Mouse (Mus musculus): Measurements from ENCODE around the gene Lrrc74a.

The Lrrc74a gene

GRCm38 (mm10) chr12:86804308-86804700 is 70.1 kb downstream of the Lrrc74a start:
- no peak for DNase-seq (ENCODE audit: low spot score)

- no peak for DNase-seq (ENCODE audit: low spot score)
Observed at GRCm38 (mm10) chr12:86804857-86805256, 70.7 kb downstream of the Lrrc74a start.

- no peak for DNase-seq (ENCODE audit: low spot score)
Observed at GRCm38 (mm10) chr12:86805315-86805714, 71.1 kb downstream of the Lrrc74a start.

- no peak for DNase-seq (ENCODE audit: low spot score)
Observed at GRCm38 (mm10) chr12:86806031-86806922, 72.1 kb downstream of the Lrrc74a start.

GRCm38 (mm10) chr12:86806923-86807794 is 73.0 kb downstream of the Lrrc74a start:
- DNase-seq (ENCODE audit: low spot score): no peak

DNA sequence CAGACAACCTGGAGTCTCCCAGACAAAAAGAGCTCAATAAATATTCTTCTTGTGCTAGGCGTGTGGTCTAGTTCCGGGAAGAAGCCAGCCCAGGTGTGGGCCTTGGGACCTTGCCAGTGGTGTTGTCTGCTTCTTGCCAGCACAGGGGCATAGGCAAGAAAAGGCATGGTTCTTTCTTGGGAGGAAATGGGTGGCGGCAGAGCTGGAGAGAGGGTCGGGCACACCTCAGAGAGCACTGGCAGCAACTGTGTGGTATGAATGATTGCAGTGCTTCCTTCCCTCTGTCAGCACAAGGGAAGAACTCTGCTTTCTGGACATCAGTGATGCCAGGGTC is 73.6 kb downstream of the Lrrc74a start:
- no peak for DNase-seq (ENCODE audit: low spot score)

DNA sequence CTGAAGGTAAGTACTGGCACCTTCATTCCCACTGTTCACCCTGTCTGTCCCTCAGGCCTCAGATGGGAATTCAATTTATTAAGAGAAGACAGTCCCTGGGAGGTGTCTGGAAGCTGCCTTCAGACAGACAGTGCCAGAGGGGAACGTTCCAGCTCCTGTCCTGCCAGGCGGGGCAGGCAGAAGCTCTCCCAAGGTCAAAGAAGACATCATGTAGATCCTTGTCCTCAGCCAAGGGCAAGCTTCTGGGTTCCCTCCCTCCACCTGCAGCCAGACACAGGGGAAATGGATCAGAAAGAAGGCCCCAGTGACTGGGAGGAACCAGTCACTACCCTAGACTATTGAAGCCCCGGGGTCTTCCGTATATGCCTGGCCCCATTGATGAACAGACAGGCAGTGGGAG is 74.7 kb downstream of the Lrrc74a start:
- no peak for DNase-seq (ENCODE audit: low spot score)

DNA sequence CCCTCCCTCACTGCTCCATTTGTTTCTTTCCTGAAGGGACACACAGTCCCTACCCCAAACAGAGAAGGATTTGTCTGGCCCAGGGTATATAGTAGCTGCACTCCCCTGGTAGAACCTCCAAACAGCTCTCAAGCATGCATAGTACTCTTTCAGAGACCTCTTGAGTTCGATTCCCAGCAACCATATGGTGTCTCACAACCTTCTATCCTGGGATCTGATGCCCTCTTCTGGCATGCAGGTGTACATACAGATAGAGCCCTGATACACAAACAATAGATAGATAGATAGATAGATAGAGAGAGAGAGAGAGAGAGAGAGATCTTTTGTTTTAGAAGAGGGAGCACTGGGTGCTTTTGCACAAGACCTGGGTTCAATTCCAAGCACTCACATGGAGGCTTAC is 75.9 kb downstream of the Lrrc74a start:
- DNase-seq (ENCODE audit: low spot score): no peak

DNA sequence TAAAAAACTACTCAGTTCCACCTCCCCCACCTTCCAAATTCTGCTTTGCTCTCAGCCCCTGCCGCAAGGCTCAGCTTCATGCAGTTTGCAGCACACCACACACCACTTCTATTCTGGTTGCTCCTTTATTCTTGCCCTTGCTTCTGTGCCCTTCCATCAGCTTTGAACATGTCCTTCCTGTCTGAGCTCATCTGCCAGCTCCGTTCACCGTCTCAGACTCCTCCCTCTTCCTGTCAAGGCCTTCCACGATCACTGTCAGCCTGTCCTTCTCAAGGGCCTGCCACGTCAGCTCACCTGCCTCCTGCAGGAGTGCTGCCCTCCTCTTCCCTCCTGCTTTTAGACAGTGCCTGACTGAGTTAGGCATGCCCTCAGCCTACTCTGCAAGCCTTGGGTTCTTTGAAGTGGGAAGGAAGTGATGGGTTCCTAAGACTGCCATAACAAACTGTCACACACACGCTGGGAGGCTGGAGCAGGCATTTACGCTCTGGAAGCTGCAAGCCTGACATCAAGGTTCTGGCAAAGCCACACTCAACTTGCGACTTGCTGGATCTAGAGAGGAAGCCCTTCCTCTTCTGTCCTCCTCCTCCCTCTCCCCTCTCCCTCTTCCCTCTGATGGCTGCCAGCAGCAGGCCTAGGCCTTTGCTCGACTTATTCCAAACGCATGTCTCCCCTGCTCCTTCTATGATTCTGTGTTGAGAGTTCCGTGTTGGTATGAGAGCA is 76.7 kb downstream of the Lrrc74a start:
- peak; percentile 75 for DNase-seq (ENCODE audit: low spot score)

GRCm38 (mm10) chr12:86812782-86813181 is 78.6 kb downstream of the Lrrc74a start:
- no peak for DNase-seq (ENCODE audit: low spot score)
